Mouse (Mus musculus) NIH3T3 (cell line): Measurements from ENCODE around the gene Gm6337.
A peak's percentile ranks its signal among the peaks of the same experiment; 100 is the strongest.
"Not testable (repeated sequence)": the region's sequence is repeated elsewhere in the genome, so short reads cannot be mapped to it uniquely, and the experiment has no call there.

Source experiments
- DNase-seq: peaks from one replicate; pipeline ENCODE4 v3.0.0-alpha.2; 2012; ENCODE audit warnings: low read depth

Gm6337 gene

DNA sequence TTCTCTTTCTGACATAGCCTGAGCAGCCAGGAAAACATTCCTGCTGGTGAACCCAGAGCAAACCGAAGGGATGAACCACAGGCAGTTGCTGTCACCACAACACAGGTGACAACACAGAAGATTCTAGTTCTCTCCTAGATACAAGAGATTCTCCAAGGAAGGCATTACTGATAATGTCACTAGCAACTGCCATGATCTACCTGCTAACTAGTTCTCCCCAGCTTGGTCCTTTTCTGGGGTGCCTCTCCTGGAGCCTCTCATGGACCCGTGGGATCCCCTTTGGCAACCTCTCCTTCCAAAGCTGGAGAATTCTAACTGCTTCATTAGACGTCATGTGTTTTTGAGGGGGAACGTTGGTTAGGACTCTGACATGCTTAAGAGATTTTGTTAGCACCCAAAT lies at the start of gene Gm6337:
Gm6337 (minus strand) TSS at position 101 of the 400 bp plus-strand sequence.
- DNase-seq = not testable (repeated sequence)

DNA sequence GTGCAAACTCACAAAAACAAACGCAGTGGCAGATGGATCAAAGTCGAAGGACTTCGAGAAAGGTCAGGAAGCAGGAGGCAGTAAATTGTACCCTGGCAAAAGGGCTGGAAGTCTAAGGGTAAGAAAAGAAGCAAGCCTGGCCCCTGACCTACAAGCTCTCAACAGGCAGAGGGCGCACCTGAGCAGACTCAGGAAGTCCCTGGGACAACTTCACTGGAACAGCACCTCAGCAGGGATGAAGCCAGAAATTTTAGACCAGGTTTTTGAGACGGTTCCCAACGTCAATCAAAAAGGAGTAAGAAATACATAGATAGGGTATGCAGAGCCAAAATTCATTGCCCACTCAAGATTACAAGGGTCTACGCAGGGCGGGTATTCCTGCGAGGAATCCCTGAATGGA lies 49.4 kb upstream of the Gm6337 start:
- peak; percentile 33 for DNase-seq

DNA sequence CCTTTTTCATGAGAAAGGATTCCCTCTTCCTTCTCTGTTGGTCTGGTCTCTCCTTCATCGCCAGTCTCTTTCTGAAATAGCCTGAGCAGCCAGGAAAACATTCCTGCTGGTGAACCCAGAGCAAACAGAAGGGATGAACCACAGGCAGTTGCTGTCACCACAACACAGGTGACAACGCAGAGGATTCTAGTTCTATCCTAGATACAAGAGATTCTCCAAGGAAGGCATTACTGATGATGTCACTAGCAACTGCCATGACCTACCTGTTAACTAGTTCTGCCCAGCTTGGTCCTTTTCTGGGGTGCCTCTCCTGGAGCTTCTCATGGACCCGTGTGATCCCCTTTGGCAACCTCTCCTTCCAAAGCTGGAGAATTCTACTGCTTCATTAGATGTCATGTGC lies 35.8 kb upstream of the Gm6337 start, which contains the start of gene Gm8206:
Gm8206 (minus strand) TSS at position 101 of the 400 bp plus-strand sequence.
- not testable (repeated sequence) for DNase-seq
